Mouse (Mus musculus) frontal cortex, postnatal 36 days (tissue): ENCODE measurements at regions not wholly inside any gene's neighbourhood (a gene's known extent, or its start where the extent isn't known, plus 50 kb on each side); places are given as distances from the start of the nearest gene placed in this dataset.
"Not testable (repeated sequence)": the region's sequence is repeated elsewhere in the genome, so short reads cannot be mapped to it uniquely, and the experiment has no call there.

Experiments
- DNase-seq, 2 experiments: peaks; one replicate each; pipeline ENCODE4 v3.0.0; 2022; ENCODE audit warnings: low spot score in 2 of 2

DNA sequence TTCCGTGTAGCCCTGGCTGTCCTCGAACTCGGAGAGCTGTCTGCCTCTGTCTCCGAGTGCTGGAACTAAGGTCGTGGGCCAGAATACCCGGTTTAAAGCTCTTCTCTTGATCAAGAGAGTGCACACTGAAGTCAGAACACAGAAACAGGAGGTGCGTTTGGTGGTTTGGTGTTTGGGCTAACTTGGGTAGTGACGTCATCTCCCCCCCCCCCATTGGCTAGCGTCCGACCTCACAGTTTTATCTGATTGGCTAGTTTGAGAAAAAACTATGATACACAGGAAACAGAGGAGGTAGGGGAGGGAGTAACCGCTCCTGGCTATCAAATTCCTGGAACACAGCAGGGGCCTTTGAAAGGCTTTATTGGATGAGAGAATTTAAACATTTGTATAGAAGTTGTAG, 60.2 kb upstream of the Pim1 start:
- no peak for DNase-seq

DNA sequence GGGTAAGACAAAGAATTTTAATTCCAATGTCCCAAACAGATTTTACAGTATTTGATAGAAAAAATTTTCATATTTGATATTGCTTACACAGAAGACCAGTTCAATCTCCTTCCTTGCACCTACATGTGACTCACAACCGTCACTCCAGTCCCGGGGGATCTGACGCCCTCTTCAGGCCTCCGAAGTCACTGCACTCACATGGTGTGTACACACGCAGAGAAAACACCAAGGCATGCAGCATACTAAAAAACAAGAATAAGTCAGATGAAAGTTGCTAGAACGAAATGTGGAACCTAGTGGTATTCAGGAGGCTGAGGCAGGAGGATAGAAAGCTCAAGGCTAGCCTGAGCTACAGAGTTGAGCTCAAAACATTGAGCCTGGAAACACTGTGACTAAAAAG, 59.7 kb upstream of the Pim1 start:
- no peak for DNase-seq

DNA sequence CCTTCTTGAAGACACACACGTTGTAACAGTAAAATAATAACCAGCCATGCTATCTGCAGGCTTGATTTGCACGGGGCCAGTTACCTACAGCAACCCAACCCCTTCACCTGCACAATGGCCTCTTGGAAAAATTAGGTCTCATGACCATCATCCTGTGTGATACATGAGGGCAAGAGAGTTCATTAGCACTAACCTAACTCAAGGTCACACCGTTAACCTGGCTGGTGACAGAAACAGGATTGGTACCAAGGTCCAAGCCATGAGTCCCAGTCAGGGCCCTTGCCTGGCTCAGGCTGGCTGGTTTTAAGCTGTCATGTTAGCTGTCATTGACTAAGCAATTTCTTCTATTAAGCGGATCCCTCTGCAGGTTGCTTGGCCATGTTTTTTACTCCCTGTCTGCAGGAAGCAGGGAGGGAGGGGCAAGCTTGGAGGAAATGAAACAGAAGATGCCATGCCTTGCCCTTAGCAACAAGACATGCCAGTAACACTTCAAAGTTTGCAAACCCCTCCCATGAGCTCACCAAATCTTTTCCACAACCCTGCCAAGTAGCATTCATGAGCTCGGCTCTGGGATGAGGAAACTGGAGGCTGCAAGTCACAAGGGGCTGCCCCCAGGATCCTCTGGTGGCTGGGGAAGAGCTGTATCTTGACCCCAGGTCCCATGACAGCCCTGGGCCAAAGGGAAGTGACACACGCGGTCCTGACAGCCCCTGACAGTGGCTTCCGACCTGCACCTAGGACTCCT, 58.8 kb upstream of the Pim1 start:
- DNase-seq: no peak

DNA sequence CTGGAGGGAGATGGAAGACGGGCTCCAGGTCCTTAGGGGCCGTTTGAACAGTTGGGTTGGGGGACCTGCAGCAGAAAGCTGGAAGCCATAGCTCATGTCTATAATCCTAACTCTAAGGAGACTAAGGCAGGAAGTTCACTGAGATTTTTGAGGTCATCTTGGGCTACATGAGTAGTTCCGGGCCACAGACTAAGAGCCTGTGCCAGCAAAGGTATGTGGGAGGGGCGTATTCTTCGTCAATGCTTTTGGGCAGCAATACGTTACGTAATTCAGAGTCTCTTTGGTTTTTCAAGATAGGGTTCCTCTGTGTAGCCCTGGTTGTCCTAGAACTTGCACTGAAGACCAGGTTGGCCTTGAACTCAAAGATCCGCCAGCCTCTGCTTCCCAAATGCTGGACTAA, 57.9 kb upstream of the Pim1 start:
- no peak for DNase-seq

DNA sequence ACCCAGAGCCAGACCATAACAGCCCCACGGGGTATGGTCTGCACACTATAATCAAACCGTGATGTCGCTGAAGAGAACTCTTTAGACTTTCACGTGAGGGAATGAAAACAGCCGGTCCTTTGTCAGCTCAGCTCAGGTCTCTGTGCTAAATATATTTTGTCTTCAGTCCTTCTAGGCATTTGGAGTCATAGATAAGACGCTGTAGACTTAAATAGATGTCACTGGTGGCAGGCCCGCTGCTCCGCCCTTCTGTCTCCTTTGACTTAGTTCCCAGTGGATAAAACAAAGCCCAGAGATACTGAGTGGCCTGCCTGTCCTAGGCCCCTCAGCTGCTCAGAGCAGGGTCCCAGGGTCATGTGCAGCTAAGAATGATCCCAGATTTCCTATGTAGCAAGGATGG, 57.2 kb upstream of the Pim1 start:
- DNase-seq: no peak

DNA sequence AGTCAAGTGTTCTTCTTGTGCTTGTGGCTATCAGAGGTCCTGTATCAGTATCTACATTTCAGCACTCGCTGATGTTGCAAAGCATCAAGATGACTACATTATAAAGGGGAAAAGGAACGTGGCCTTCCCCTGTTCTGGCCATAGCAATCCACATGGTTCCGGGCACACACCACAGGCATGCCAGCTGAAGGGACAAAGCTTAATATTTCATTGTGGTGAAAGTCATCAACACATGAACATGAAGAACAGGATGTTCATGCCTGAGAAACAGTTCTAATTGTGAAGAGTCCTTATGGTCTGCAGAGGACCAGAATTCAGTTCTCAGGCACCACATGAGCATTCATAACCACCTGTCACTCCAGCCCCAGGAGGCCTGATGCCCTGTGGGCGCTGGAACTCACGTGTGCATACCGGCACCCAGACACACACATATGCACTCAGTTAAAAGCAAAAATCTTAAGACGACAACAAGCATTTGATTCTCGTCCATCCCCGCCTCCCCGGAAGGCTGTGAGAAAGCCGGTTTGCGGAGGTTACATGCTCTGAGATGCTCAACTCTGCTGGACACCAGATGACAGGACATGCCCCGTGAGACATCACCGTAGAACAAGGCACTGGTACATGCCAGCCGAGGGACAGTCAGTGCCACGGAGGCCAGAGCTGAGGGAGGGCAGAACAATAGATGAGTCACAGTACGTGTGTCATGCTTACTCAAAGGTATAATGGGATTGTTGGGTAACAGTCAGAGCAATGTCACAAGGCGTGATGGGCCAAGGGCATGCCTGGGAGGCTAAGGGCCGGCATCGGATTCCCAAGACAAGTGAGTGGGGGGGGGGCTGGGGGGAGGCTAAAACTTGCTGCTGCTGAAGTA, 56.2 kb upstream of the Pim1 start:
- DNase-seq: no peak

DNA sequence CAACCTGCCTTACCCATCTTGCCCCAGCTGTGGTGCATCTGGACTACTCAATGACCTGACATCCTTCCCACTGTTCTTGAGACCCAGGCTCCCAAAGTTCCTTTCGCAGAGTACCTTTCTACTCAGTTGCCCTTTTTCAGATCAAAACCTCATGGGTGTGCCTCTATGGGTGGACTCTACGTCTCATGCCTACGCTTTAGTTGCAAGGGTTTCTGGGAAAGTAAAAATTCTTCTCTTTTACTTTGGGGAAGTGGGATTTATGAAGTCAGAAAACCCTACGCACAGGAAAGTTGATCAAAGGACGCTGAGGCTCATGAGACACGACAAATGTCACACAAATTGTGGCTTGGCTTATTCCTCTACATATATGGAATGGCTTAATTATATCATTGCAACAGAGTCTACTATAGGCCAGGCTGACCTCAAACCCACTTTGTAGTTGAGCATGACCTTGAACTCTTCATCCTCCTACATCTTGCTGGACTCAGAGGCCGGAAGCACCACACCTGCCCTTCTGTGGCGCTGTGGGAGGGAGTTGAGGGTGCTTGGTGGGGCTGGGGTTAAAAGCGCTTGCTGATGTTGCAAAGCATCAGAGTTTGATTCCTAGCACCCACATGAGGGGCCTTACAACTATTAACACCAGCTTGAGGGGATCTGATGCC, 55.1 kb upstream of the Pim1 start:
- no peak for DNase-seq

DNA sequence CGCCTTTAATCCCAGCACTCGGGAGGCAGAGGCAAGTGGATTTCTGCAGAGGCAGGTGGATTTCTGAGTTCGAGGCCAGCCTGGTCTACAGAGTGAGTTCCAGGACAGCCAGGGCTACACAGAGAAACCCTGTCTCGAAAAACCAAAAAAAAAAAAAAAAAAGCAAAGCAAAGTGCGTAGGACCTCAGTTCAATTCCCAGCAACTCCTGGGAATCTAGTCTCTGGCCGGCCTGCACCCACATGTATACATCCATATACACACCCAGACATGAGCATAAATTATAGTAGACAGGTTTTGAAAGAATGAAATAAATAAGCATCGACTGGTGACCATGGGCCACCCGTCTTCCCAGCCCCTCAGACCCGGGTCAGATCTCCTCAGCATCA, 54.1 kb upstream of the Pim1 start:
- DNase-seq: not testable (repeated sequence)

DNA sequence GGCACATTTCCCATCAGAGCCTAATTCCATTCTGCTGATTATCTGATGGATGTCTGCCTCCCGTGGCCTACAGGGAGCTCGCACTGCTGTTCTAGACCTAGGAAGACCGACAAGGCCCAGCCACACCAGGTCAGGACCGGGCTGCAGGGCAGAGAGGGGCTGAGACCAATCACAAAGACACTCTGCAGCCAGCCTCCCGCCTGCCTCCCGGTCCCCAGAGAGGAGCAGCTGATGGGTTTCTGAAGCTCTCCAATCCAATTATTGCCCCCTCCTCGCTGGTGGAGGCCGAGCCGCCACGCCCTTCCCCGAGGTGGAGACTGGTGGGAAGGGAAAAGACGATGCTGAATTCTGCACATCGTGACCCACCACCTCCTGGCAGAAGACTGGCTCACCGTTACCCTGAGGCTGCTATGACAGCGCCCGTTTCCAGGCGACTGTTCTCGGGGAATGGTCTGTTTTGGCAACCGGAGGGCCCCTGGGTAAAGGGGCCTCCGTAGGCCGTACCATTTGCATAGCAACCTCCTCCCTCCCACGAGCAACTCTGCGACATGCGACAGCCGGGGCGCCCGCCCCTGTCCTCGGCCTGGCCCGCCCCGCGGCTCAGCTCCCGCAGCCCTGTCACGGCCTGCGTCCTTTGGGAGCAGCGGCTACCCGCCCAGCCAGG, 53.5 kb upstream of the Pim1 start:
- DNase-seq: peak; percentile 75 to 77

DNA sequence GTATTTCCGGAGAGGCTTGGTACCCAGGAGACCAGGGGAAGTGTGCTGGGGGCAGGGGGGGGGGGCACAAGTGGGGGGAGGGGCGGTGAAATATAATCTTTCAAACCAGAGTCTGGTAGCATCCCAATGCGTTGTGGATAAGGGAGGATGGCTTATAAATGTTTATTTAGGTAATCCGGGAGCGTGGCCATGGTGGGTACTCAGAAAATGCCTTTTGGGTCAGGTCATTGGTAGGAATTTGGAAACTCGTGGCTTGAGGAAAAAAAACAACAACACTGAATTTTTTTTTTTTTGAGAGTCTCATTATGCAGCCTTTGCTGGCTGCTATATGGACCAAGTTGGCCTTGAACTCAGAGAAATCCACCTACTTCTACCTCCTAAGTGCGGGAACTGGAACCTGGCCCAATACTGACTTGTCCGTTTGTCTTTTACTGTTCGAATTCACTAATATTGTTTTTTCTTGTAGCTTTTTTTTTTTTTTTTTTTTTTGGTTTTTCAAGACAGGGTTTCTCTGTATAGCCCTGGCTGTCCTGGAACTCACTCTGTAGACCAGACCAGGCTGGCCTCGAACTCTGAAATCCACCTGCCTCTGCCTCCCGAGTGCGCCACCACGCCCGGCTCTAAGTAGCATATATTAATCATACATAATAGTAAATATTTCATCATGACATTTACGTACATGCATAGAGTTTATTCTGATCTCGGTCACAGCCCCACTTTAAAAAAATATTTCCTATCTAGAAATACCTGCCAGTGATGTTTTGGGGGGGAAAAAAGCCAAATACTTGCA, 52.8 kb upstream of the Pim1 start:
- DNase-seq: no peak

DNA sequence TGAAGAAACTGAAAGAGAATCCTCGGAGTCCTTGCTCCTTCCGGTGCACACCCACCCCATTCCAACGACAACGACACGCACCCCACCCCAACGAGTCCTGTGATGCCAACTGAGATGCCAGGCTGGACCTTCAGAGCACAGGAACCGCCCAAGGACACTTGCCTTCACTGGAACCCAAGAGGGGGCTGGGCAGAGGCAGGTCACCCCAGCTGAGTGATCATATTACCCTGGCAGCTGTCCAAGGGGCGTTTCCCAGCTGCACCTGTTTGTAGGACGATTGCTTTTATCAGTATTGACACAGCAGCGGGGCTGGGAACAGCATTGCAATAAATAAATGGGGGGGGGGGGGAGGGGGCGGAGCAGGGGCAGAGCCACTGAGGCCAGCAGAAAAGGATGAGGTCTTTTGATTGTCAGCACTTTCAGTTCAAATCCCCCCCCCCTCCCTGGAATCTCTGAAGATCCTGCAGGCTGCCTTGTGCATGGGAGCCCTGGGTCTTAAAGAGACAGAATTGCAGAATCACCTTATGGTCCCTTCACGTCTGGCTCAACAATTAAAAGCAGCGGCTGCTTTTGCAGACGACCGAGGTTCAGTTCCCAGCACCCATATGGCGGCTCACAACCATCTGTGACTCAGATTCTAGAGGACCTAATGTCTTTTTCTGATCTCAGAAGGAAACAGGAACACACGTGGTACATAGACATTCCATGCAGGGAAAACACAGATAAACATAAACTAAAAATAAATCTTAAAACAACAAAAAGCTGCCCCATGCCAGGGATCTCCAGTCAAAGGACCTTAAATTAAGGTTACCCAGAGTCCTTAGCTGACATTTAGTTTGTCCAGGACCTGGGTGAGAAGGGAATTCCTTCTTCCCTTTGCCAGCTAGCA, 52.0 kb upstream of the Pim1 start:
- DNase-seq: no peak

DNA sequence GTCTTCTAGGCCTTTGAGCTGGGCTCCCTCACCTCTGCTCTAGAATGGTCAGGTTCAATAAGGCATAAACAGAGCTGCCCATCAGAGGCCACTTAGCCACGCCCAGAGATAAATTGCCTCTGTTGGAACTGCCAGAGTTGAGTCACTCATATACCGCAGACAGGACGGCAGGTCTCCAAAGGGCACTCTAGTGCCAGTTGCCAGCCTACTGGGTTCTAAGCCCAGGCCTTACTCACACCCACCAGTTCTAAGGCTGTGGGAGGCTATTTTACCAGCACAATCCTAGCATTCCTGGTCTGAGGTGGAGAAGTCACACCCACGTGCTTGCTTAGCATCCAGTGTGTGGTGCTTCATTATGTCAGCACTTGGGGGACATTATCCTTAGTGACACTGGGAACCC, 50.6 kb upstream of the Pim1 start:
- no peak for DNase-seq

DNA sequence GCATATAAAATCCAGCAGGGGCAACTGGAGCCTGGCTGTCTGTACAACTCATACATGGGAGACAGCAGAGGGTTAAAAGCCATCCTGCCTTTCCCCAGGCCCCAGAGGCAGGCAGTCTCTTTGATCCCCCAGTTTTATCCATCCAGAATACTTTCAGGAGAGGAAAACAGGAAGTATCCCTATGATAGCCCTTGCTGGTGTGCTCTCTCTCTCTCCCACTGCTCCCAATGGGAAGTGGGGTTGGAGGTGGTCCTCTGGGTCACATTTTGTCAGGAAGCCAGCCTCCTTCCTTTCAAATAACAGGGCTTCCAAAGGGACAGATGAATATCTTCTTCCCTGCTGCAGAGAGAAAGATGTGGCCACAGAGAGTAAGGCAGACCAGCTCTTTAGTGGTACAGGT, 50.1 kb upstream of the Pim1 start:
- no peak for DNase-seq
